12 mouse cellular contexts compared by ENCODE assay signal in genomic region chr9:37094230-37094990, GRCm38 (mm10). TPM values are rescaled to one million over a fixed set of nuclear protein-coding genes. Genes with fewer than 3 reads are reported as not detected.
DNase-seq lines count a peak whose midpoint lies in the region; ATAC-seq and TF ChIP-seq lines count a peak whose summit lies in the region.
"Had no signal": no experiment of that assay in that cellular context is flagged by ENCODE, and none has a peak within 500 bp of the region (broad histone marks: within the 10 kb centered on the region; RNA-seq: fewer than 3 reads in every experiment).

No protein-coding gene starts in this region.

- TF ChIP-seq CTCF in midbrain, postnatal 0 days (IDR thresholded peaks at IDR 0.05): no peak

- no peaks in the 10 kb centered on the region for H3K9me3 ChIP-seq in midbrain, embryonic 11.5 days (ENCODE audit: control insufficient read depth, low read length)
- H3K9me3 ChIP-seq in midbrain, postnatal 0 days (ENCODE audit: low read length): no peaks in the 10 kb centered on the region
- H3K9me3 ChIP-seq in hindbrain, embryonic 14.5 days (ENCODE audit: control insufficient read depth, low read length): no peaks in the 10 kb centered on the region
- no peaks in the 10 kb centered on the region for H3K9me3 ChIP-seq in neural tube, embryonic 14.5 days (ENCODE audit: control insufficient read depth, low read length)
- no peaks in the 10 kb centered on the region for H3K9me3 ChIP-seq in forebrain, embryonic 13.5 days (replicated peaks)
- H3K9me3 ChIP-seq: liver, embryonic 12.5 days had no signal

- no peak overlapping the region for H3K4me3 ChIP-seq in midbrain, embryonic 11.5 days (ENCODE audit: low read depth, low read length)
- no peak overlapping the region for H3K4me3 ChIP-seq in midbrain, postnatal 0 days (ENCODE audit: low read depth, low read length)
- H3K4me3 ChIP-seq in hindbrain, embryonic 14.5 days (replicated peaks; ENCODE audit: low read length): no peak overlapping the region
- H3K4me3 ChIP-seq in neural tube, embryonic 14.5 days (ENCODE audit: low read depth, low read length): no peak overlapping the region
- H3K4me3 ChIP-seq in forebrain, embryonic 13.5 days: no peak overlapping the region
- H3K4me3 ChIP-seq: liver, embryonic 12.5 days had no signal

- no peaks in the 10 kb centered on the region for H3K36me3 ChIP-seq in midbrain, embryonic 11.5 days (ENCODE audit: control insufficient read depth, insufficient read depth, low read length)
- H3K36me3 ChIP-seq in midbrain, postnatal 0 days (ENCODE audit: insufficient read depth, low read length): no peaks in the 10 kb centered on the region
- H3K36me3 ChIP-seq in hindbrain, embryonic 14.5 days (replicated peaks; ENCODE audit: control insufficient read depth, insufficient read depth): no peaks in the 10 kb centered on the region
- no peaks in the 10 kb centered on the region for H3K36me3 ChIP-seq in neural tube, embryonic 14.5 days (ENCODE audit: control insufficient read depth, insufficient read depth, low read length)
- H3K36me3 ChIP-seq in forebrain, embryonic 13.5 days (ENCODE audit: poor library complexity, severe bottlenecking): no peaks in the 10 kb centered on the region
- H3K36me3 ChIP-seq: liver, embryonic 12.5 days had no signal

- peak overlapping the region; percentile 74 for H3K27ac ChIP-seq in midbrain, embryonic 11.5 days (ENCODE audit: low read depth, low read length)
- H3K27ac ChIP-seq in midbrain, postnatal 0 days (ENCODE audit: low read depth, low read length): no peak overlapping the region
- peak overlapping the region; percentile 48; the same call in 1 of the 2 replicates for H3K27ac ChIP-seq in hindbrain, embryonic 14.5 days
- peak overlapping the region; percentile 41 for H3K27ac ChIP-seq in neural tube, embryonic 14.5 days (ENCODE audit: low read depth, low read length)
- no peak overlapping the region for H3K27ac ChIP-seq in forebrain, embryonic 13.5 days
- H3K27ac ChIP-seq: liver, embryonic 12.5 days had no signal

- H3K9ac ChIP-seq in midbrain, embryonic 11.5 days (ENCODE audit: low read length): no peak overlapping the region
- no peak overlapping the region for H3K9ac ChIP-seq in midbrain, postnatal 0 days (replicated peaks; ENCODE audit: low read length, poor library complexity, severe bottlenecking)
- H3K9ac ChIP-seq in hindbrain, embryonic 14.5 days: 0 out of 2 replicates have a peak overlapping the region, but pooled peaks have one; percentile 5
- no peak overlapping the region; the same call in 1 of the 2 replicates for H3K9ac ChIP-seq in neural tube, embryonic 14.5 days (replicated peaks; ENCODE audit: low read depth, low read length)
- H3K9ac ChIP-seq in forebrain, embryonic 13.5 days: no peak overlapping the region
- H3K9ac ChIP-seq: liver, embryonic 12.5 days had no signal

- peaks cover 48% of the 10 kb centered on the region for H3K4me1 ChIP-seq in midbrain, embryonic 11.5 days (ENCODE audit: control insufficient read depth, insufficient read depth, low read length)
- no peaks in the 10 kb centered on the region for H3K4me1 ChIP-seq in midbrain, postnatal 0 days (ENCODE audit: insufficient read depth, low read length)
- H3K4me1 ChIP-seq in hindbrain, embryonic 14.5 days (replicated peaks; ENCODE audit: control insufficient read depth, insufficient read depth, low read length): peaks cover 33% of the 10 kb centered on the region
- peaks cover 39% of the 10 kb centered on the region for H3K4me1 ChIP-seq in neural tube, embryonic 14.5 days (ENCODE audit: control insufficient read depth, insufficient read depth, low read length)
- peaks cover 33% of the 10 kb centered on the region for H3K4me1 ChIP-seq in forebrain, embryonic 13.5 days
- H3K4me1 ChIP-seq: liver, embryonic 12.5 days had no signal

- no peak overlapping the region for H3K4me2 ChIP-seq in midbrain, embryonic 11.5 days
- H3K4me2 ChIP-seq in midbrain, postnatal 0 days (ENCODE audit: low read depth, low read length, poor library complexity, severe bottlenecking): no peak overlapping the region
- no peak overlapping the region for H3K4me2 ChIP-seq in hindbrain, embryonic 14.5 days (replicated peaks)
- H3K4me2 ChIP-seq in neural tube, embryonic 14.5 days (ENCODE audit: low read depth, low read length): no peak overlapping the region
- no peak overlapping the region for H3K4me2 ChIP-seq in forebrain, embryonic 13.5 days
- H3K4me2 ChIP-seq: liver, embryonic 12.5 days had no signal

- 36% methylated on average over 11 of the region's 11 CpGs for WGBS in midbrain, embryonic 11.5 days
- WGBS in midbrain, postnatal 0 days: 43% methylated on average over 11 of the region's 11 CpGs
- WGBS in hindbrain, embryonic 14.5 days: 17% methylated on average over 11 of the region's 11 CpGs
- WGBS in neural tube, embryonic 14.5 days: 14% methylated on average over 11 of the region's 11 CpGs
- 36% methylated on average over 11 of the region's 11 CpGs for WGBS in forebrain, embryonic 13.5 days

- H3K27me3 ChIP-seq in midbrain, embryonic 11.5 days (ENCODE audit: control insufficient read depth, insufficient read depth, low read length): no peaks in the 10 kb centered on the region; the same call in 1 of the 2 replicates
- H3K27me3 ChIP-seq in midbrain, postnatal 0 days (ENCODE audit: insufficient read depth, low read length): no peaks in the 10 kb centered on the region
- no peaks in the 10 kb centered on the region for H3K27me3 ChIP-seq in hindbrain, embryonic 14.5 days (ENCODE audit: control insufficient read depth, insufficient read depth, low read length)
- no peaks in the 10 kb centered on the region for H3K27me3 ChIP-seq in neural tube, embryonic 14.5 days (ENCODE audit: control insufficient read depth, insufficient read depth, low read length)
- H3K27me3 ChIP-seq in forebrain, embryonic 13.5 days: no peaks in the 10 kb centered on the region
- H3K27me3 ChIP-seq: liver, embryonic 12.5 days had no signal

- DNase-seq in cerebellum, adult 11 months: peak; percentile 20
- no peak for DNase-seq in cerebellum, adult 8-10 months
- DNase-seq in midbrain, embryonic 11.5 days (ENCODE audit: low spot score, missing footprints): no peak
- no peak for DNase-seq in midbrain, postnatal 0 days (ENCODE audit: low spot score)
- no peak for DNase-seq in hindbrain, embryonic 14.5 days (ENCODE audit: low spot score)
- no peak for DNase-seq in right cerebral cortex, adult 18-20 months
- DNase-seq: kidney, postnatal 14 days; right cerebral cortex, postnatal 14 days; thymus, postnatal 4 days had no signal

- ATAC-seq in midbrain, embryonic 11.5 days (ENCODE audit: low FRiP score): no peak
- ATAC-seq in midbrain, postnatal 0 days (ENCODE audit: low FRiP score): no peak
- peak; percentile 58; the same call in 1 of the 2 replicates for ATAC-seq in hindbrain, embryonic 14.5 days (ENCODE audit: low FRiP score)
- ATAC-seq in neural tube, embryonic 14.5 days (ENCODE audit: low read depth): peak; percentile 50
- ATAC-seq in forebrain, embryonic 13.5 days: no peak
- ATAC-seq: liver, embryonic 12.5 days had no signal

RNA-seq across cellular contexts. Expression of gene Pknox2, which starts 52.8 kb away (rescaled TPM):
- 20.2 and 20.3 TPM in 2 replicates for polyA plus RNA-seq in midbrain, embryonic 11.5 days (2014; fragmentation: Nextera tagmentation; extraction: Ambion mirVana)
- total RNA-seq in midbrain, postnatal 0 days (2014; rRNA removed): 25.6 and 26.6 TPM in 2 replicates
- polyA plus RNA-seq in midbrain, postnatal 0 days (2015; fragmentation: Nextera tagmentation; extraction: Ambion mirVana): 23.5 and 23.6 TPM in 2 replicates
- polyA plus RNA-seq in hindbrain, embryonic 14.5 days (2014; fragmentation: Nextera tagmentation; extraction: Ambion mirVana): 25.1 and 25.8 TPM in 2 replicates
- 33.4 and 39.0 TPM in 2 replicates for polyA plus RNA-seq in neural tube, embryonic 14.5 days (2014; fragmentation: Nextera tagmentation; extraction: Ambion mirVana)
- polyA plus RNA-seq in forebrain, embryonic 13.5 days (2015; fragmentation: Nextera tagmentation; extraction: Ambion mirVana): 18.7 and 23.4 TPM in 2 replicates

Comparison
In these comparisons a context has a peak if more than half of its experiments do, and no peak if none do; other contexts are left out.
1. H3K27ac ChIP-seq: peak in midbrain, embryonic 11.5 days (single experiment), hindbrain, embryonic 14.5 days (single experiment) and neural tube, embryonic 14.5 days (single experiment); none in midbrain, postnatal 0 days (single experiment) and forebrain, embryonic 13.5 days (single experiment).
2. ATAC-seq: peak in hindbrain, embryonic 14.5 days (single experiment) and neural tube, embryonic 14.5 days (single experiment); none in midbrain, embryonic 11.5 days (single experiment), midbrain, postnatal 0 days (single experiment) and forebrain, embryonic 13.5 days (single experiment).